In the genomic region with DNA sequence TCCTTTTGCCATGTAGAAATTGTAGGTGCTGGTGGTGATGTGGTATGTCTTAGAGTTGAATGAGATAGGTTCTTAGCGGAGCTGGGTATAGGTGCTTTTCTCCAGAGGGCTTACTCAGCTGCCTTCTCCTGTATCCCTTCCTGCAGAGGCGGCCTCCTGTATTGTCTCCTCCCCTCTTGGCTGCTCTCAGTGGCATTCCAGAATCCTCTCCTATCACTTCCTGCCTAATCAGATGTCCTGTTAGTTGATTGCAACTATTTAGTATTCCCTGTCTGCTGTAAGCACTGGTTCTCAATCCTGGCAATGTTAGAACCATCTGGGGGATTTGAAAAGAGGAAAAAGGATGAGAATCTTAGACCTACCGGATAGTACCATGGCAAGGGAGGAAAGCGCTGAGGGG, we compare ENCODE assay signal across 9 mouse cellular contexts. TPM values are rescaled to one million over a fixed set of nuclear protein-coding genes. Genes with fewer than 3 reads are reported as not detected.
DNase-seq lines count a peak whose midpoint lies in the region; ATAC-seq and TF ChIP-seq lines count a peak whose summit lies in the region.
"Had no signal": no experiment of that assay in that cellular context is flagged by ENCODE, and none has a peak within 500 bp of the region (broad histone marks: within the 10 kb centered on the region; RNA-seq: fewer than 3 reads in every experiment).

No protein-coding gene starts in this region.

- no peak overlapping the region for H3K9ac ChIP-seq in heart, postnatal 0 days (replicated peaks; ENCODE audit: low read depth, low read length)
- no peak overlapping the region for H3K9ac ChIP-seq in limb, embryonic 13.5 days

- no peaks in the 10 kb centered on the region for H3K36me3 ChIP-seq in heart, postnatal 0 days (replicated peaks; ENCODE audit: control insufficient read depth, insufficient read depth, low read length)
- no peaks in the 10 kb centered on the region for H3K36me3 ChIP-seq in limb, embryonic 13.5 days

- no peak overlapping the region for H3K4me3 ChIP-seq in heart, postnatal 0 days (ENCODE audit: low read depth, low read length)
- H3K4me3 ChIP-seq in limb, embryonic 13.5 days = no peak overlapping the region
- H3K4me3 ChIP-seq: myocyte had no signal

- H3K4me2 ChIP-seq in heart, postnatal 0 days (ENCODE audit: low read depth, low read length) = no peak overlapping the region
- H3K4me2 ChIP-seq in limb, embryonic 13.5 days (replicated peaks) = peak overlapping the region; percentile 49

- no peak for TF ChIP-seq EP300 in heart, postnatal 0 days (IDR thresholded peaks at IDR 0.05; ENCODE audit: low read depth)

- 58% methylated on average over 4 of the region's 4 CpGs for WGBS in heart, postnatal 0 days
- 67% methylated on average over 4 of the region's 4 CpGs for WGBS in limb, embryonic 13.5 days

- H3K27ac ChIP-seq in heart, postnatal 0 days (ENCODE audit: low read depth) = peak overlapping the region; percentile 18; the same call in 1 of the 2 replicates
- peak overlapping the region; percentile 92 for H3K27ac ChIP-seq in limb, embryonic 13.5 days

- H3K4me1 ChIP-seq in heart, postnatal 0 days (ENCODE audit: control insufficient read depth, insufficient read depth) = peaks cover 17% of the 10 kb centered on the region; the same call in 1 of the 2 replicates
- peaks cover 63% of the 10 kb centered on the region for H3K4me1 ChIP-seq in limb, embryonic 13.5 days

- no peaks in the 10 kb centered on the region for H3K9me3 ChIP-seq in heart, postnatal 0 days (replicated peaks; ENCODE audit: control insufficient read depth, low read length)
- no peaks in the 10 kb centered on the region for H3K9me3 ChIP-seq in limb, embryonic 13.5 days

- DNase-seq in 3T3-L1 (ENCODE audit: low read depth, low spot score) = peak; percentile 26
- peak; percentile 62 for DNase-seq in Muller cell, postnatal 12 days (ENCODE audit: inconsistent ontology term)
- no peak for DNase-seq in heart, postnatal 0 days (ENCODE audit: low spot score)
- DNase-seq in frontal cortex, postnatal 14 days (ENCODE audit: low spot score in 2 of 2) = no peak
- no peak for DNase-seq in ovary, postnatal 10 days (ENCODE audit: low spot score)
- no peak for DNase-seq in thymus, postnatal 4 days
- DNase-seq: cerebellum, adult 9-11 months had no signal

- no peak for TF ChIP-seq CTCF in heart, postnatal 0 days (IDR thresholded peaks at IDR 0.05; ENCODE audit: low read depth)

- ATAC-seq in heart, postnatal 0 days (ENCODE audit: insufficient read depth, low read depth) = peak; percentile 17; the same call in 1 of the 2 replicates
- no peak for ATAC-seq in limb, embryonic 13.5 days (ENCODE audit: low FRiP score, low read depth)

- H3K27me3 ChIP-seq in heart, postnatal 0 days (ENCODE audit: control insufficient read depth, insufficient read depth, low read length) = no peaks in the 10 kb centered on the region
- H3K27me3 ChIP-seq in limb, embryonic 13.5 days = no peaks in the 10 kb centered on the region

RNA-seq across cellular contexts. Expression of gene Epb41l2, which starts 27.3 kb away (rescaled TPM):
- 34.6 and 50.1 TPM in 2 replicates for total RNA-seq in heart, postnatal 0 days (2014; rRNA removed; ENCODE audit: low replicate concordance)
- polyA plus RNA-seq in heart, postnatal 0 days (2015; fragmentation: Nextera tagmentation; extraction: Ambion mirVana) = 21.6 and 25.5 TPM in 2 replicates
- 89.5 and 93.2 TPM in 2 replicates for polyA plus RNA-seq in limb, embryonic 13.5 days (2015; fragmentation: Nextera tagmentation; extraction: Ambion mirVana)

Comparison
In these comparisons a context has a peak if more than half of its experiments do, and no peak if none do; other contexts are left out.
1. DNase-seq: peak in 3T3-L1 (single experiment) and Muller cell, postnatal 12 days (single experiment); none in heart, postnatal 0 days (single experiment), frontal cortex, postnatal 14 days (0 of 2), ovary, postnatal 10 days (single experiment) and thymus, postnatal 4 days (single experiment).